Mouse (Mus musculus) embryonic facial prominence, embryonic 15.5 days (tissue): ENCODE results near the gene Rln3. TPM values are rescaled to one million over a fixed set of nuclear protein-coding genes. Genes with fewer than 3 reads are reported as not detected.

Experiments
- ATAC-seq: fragments of 200-750 bp; cut with Nextera tagmentation; 2 replicates; pipeline ENCODE4 v1.8.0; 2017; ENCODE audit warnings: low read depth, moderate TSS enrichment; ENCODE audit not compliant: insufficient number of reproducible peaks, low FRiP score, low TSS enrichment
- H3K27ac ChIP-seq: fragments of 300-500 bp; sonication (generic); replicated peaks from 2 replicates; pipeline ENCODE4 v1.5.1; 2015; ENCODE audit warnings: mild to moderate bottlenecking, inconsistent platforms
- H3K27me3 ChIP-seq: fragments of 300-500 bp; sonication (generic); 2 replicates; pipeline ENCODE4 v1.6.1; 2015; ENCODE audit warnings: inconsistent platforms
- H3K36me3 ChIP-seq: fragments of 300-500 bp; sonication (generic); 2 replicates; pipeline ENCODE4 v1.6.1; 2015; ENCODE audit warnings: mild to moderate bottlenecking, inconsistent platforms
- H3K4me1 ChIP-seq: fragments of 300-500 bp; sonication (generic); 2 replicates; pipeline ENCODE4 v1.6.1; 2015; ENCODE audit warnings: inconsistent platforms
- H3K4me2 ChIP-seq: fragments of 300-500 bp; sonication (generic); replicated peaks from 2 replicates; pipeline ENCODE4 v1.6.1; 2015; ENCODE audit warnings: mild to moderate bottlenecking, inconsistent platforms
- H3K4me3 ChIP-seq: fragments of 300-500 bp; sonication (generic); replicated peaks from 2 replicates; pipeline ENCODE4 v1.5.1; 2015; ENCODE audit warnings: mild to moderate bottlenecking, inconsistent platforms
- H3K9ac ChIP-seq: fragments of 300-500 bp; sonication (generic); 2 replicates; pipeline ENCODE4 v1.6.1; 2015; ENCODE audit warnings: inconsistent platforms
- H3K9me3 ChIP-seq: fragments of 300-500 bp; sonication (generic); replicated peaks from 2 replicates; pipeline ENCODE4 v1.6.1; 2016; ENCODE audit warnings: inconsistent platforms
- WGBS: fragments of 180-500 bp; shearing (Covaris S2); methylation state at CpG from one replicate; pipeline ENCODE4 v1.1.7; 2015; 5-methylcytosine and 5-hydroxymethylcytosine counted together
- polyA plus RNA-seq: library from polyadenylated mRNA; unstranded; fragments of >200 nt; fragmentation: Nextera tagmentation; extraction: Ambion mirVana; gene quantifications from 2 replicates; pipeline ENCODE4 v1.2.1, GENCODE M21; 2015

Rln3 gene
- polyA plus RNA-seq = not detected in 2 replicates

DNA sequence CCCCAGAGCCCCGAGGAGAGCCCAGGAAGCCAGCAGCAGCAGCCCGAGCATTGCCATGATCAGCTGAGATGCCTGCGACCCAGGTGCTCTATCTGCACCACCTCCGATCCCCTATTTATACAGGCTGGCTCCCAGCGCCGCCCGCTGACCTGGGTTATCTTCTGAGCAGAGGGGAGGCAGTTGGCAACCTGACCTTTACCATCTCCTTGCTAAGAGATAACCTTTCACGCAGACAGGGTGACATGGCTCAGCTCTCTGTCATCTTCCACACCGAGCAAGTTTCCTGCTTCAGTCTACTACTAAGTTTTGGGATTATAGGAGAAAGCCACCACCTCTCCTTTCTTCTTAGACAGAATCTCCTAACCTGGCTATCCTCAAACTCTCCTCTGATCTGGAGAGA, at the start of gene Rln3:
Gene Rln3 (minus strand): TSS at position 101 of the 400 bp plus-strand sequence.
- H3K36me3 ChIP-seq = no peaks in the 10 kb centered on the region
- H3K4me3 ChIP-seq = no peak within 1 kb of the TSS
- no peak for ATAC-seq
- 9% methylated on average over 9 of the region's 9 CpGs for WGBS
- no peaks in the 10 kb centered on the region for H3K9me3 ChIP-seq
- H3K27me3 ChIP-seq = peaks cover 59% of the 10 kb centered on the region
- H3K4me2 ChIP-seq = no peak within 1 kb of the TSS
- peaks cover 15% of the 10 kb centered on the region for H3K4me1 ChIP-seq
- no peak within 1 kb of the TSS for H3K27ac ChIP-seq
- H3K9ac ChIP-seq = no peak within 1 kb of the TSS

- H3K9ac ChIP-seq = no peak overlapping the region
- H3K27ac ChIP-seq = no peak overlapping the region
- no peaks in the 10 kb centered on the region for H3K9me3 ChIP-seq
- ATAC-seq = no peak
- no peaks in the 10 kb centered on the region for H3K4me1 ChIP-seq
- no peak overlapping the region for H3K4me2 ChIP-seq
- H3K27me3 ChIP-seq = no peaks in the 10 kb centered on the region
- peaks cover 84% of the 10 kb centered on the region for H3K36me3 ChIP-seq
- 89% methylated on average over 8 of the region's 8 CpGs for WGBS
- no peak overlapping the region for H3K4me3 ChIP-seq
These were observed 45.8 kb upstream of the Rln3 start for GRCm38 (mm10) chr8:84090585-84090984.

- WGBS = 78% methylated on average over 9 of the region's 9 CpGs
- no peak for ATAC-seq
- no peak overlapping the region for H3K27ac ChIP-seq
- H3K4me3 ChIP-seq = no peak overlapping the region
- no peaks in the 10 kb centered on the region for H3K27me3 ChIP-seq
- H3K4me1 ChIP-seq = peaks cover 6% of the 10 kb centered on the region; the same call in 1 of the 2 replicates
- H3K9me3 ChIP-seq = no peaks in the 10 kb centered on the region
- H3K36me3 ChIP-seq = peaks cover 81% of the 10 kb centered on the region
- H3K4me2 ChIP-seq = no peak overlapping the region
- H3K9ac ChIP-seq = no peak overlapping the region
These were observed 44.5 kb upstream of the Rln3 start for GRCm38 (mm10) chr8:84089277-84089676.

- no peak overlapping the region for H3K9ac ChIP-seq
- H3K27me3 ChIP-seq = no peaks in the 10 kb centered on the region
- no peak overlapping the region for H3K27ac ChIP-seq
- 93% methylated on average over 14 of the region's 14 CpGs for WGBS
- no peak for ATAC-seq
- H3K4me3 ChIP-seq = no peak overlapping the region
- H3K9me3 ChIP-seq = no peaks in the 10 kb centered on the region
- peaks cover 82% of the 10 kb centered on the region for H3K36me3 ChIP-seq
- peaks cover 8% of the 10 kb centered on the region; the same call in 1 of the 2 replicates for H3K4me1 ChIP-seq
- H3K4me2 ChIP-seq = no peak overlapping the region
These were observed 43.0 kb upstream of the Rln3 start for GRCm38 (mm10) chr8:84087821-84088220.

DNA sequence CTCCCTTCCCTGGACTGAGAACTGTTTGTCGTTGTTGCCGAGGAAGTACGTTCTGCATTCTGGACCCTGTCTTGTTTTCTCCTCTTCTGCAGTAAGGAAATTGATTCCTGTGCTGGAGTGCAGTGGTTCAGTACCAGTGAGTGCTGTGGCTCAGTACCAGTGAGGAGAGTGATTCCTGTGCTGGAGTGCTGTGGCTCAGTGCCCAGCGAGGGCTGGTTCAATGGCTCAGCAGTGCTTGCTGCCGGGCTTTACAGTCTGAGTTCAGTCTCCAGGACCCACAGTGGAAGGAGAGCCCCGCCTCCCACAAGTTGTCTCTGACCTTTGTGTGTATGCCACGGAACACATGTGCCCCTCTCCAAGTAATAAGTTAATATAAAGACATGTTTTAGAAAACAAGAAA, 42.4 kb upstream of the Rln3 start:
- H3K4me1 ChIP-seq = peaks cover 8% of the 10 kb centered on the region; the same call in 1 of the 2 replicates
- H3K27ac ChIP-seq = no peak overlapping the region
- H3K27me3 ChIP-seq = no peaks in the 10 kb centered on the region
- no peak for ATAC-seq
- no peak overlapping the region for H3K4me2 ChIP-seq
- peaks cover 82% of the 10 kb centered on the region for H3K36me3 ChIP-seq
- H3K4me3 ChIP-seq = no peak overlapping the region
- no peaks in the 10 kb centered on the region for H3K9me3 ChIP-seq
- no peak overlapping the region for H3K9ac ChIP-seq
- 85% methylated on average over 7 of the region's 7 CpGs for WGBS

DNA sequence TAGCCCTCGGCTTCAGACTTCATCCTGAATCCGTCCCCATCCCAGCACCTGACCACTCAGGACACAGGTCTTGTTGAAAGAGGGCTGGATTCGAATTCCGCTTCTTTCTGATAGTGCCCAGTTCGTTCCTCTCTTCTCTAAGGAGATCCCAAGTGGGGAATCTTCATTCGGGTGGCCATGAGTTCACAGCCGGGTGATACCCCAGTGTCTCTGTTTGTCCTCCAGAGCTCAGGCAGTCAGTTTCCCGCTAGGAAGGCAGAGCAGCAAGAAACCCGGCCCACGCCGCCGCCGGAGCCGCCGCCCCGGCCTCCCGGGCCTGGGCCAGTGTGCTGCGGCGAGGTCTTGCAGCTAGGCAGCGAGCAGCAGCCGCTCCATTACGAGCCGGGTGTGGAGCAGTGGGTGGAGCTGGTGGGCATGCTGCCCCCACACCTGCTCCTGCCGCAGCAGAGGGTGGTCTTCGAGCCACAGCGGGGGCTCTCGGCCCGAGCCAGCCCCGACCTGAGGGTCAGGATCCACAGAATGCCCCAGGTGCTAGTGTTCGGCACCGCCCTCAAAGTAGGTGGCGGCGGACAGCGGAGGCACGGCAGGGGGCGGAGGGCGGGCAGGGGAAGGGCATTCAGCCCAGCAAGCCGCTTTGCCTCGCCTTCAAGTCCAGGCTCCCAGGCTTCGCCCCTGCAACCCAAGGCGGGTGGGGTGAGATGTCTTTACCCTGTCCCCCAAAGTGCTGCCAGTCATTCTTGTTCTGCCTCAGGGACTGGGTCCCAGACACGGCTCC, 39.7 kb upstream of the Rln3 start:
- Histone ChIP-seq H3K9ac (no peak overlapping the region), H3K4me3 (no peak overlapping the region), H3K4me2 (peak overlapping the region; percentile 21; the same call in 1 of the 2 replicates), H3K36me3 (peaks cover 78% of the 10 kb centered on the region), H3K4me1 (peaks cover 8% of the 10 kb centered on the region; the same call in 1 of the 2 replicates), H3K27ac (no peak overlapping the region), H3K9me3 (no peaks in the 10 kb centered on the region), H3K27me3 (no peaks in the 10 kb centered on the region)
- ATAC-seq = no peak
- 38% methylated on average over 40 of the region's 42 CpGs for WGBS

- H3K27me3 ChIP-seq = no peaks in the 10 kb centered on the region
- H3K4me1 ChIP-seq = peaks cover 8% of the 10 kb centered on the region; the same call in 1 of the 2 replicates
- WGBS = 36% methylated on average over 8 of the region's 8 CpGs
- no peak overlapping the region for H3K27ac ChIP-seq
- H3K9ac ChIP-seq = no peak overlapping the region
- no peak for ATAC-seq
- H3K9me3 ChIP-seq = no peaks in the 10 kb centered on the region
- no peak overlapping the region for H3K4me3 ChIP-seq
- H3K4me2 ChIP-seq = no peak overlapping the region
- H3K36me3 ChIP-seq = peaks cover 74% of the 10 kb centered on the region
These were observed 39.0 kb upstream of the Rln3 start for GRCm38 (mm10) chr8:84083829-84084241.

DNA sequence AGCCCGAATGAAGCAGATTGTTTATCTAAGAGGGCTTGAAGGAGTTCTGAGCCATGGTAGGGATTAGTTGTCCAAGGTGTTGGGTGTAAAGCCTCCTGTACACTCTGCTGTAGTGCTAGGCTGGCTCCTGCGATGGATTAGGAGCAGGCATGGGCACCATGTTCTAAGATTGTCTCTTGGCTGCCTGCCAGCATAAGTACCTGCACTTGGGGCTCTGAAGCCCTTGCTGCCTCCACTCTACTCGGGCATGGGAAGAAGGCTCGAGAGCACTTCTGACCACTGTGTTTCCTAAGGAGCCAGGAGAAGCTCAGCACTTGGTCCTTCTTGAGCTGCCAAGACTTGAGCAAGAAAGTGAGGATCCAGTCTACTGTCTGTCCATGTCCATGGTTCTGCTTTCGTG, 34.4 kb upstream of the Rln3 start:
- Histone ChIP-seq H3K4me3 (no peak overlapping the region), H3K4me2 (no peak overlapping the region), H3K4me1 (0 out of 2 replicates have a peak, but pooled peaks cover 1% of the 10 kb centered on the region), H3K9me3 (no peaks in the 10 kb centered on the region), H3K27ac (no peak overlapping the region), H3K9ac (no peak overlapping the region), H3K27me3 (no peaks in the 10 kb centered on the region), H3K36me3 (peaks cover 54% of the 10 kb centered on the region)
- ATAC-seq = no peak
- WGBS = 74% methylated on average over 5 of the region's 5 CpGs

GRCm38 (mm10) chr8:84076849-84077248, 32.0 kb upstream of the Rln3 start:
- no peak for ATAC-seq
- Histone ChIP-seq H3K9ac (no peak overlapping the region), H3K4me1 (peaks cover 13% of the 10 kb centered on the region; the same call in 1 of the 2 replicates), H3K4me2 (no peak overlapping the region), H3K27ac (no peak overlapping the region), H3K36me3 (peaks cover 30% of the 10 kb centered on the region), H3K27me3 (no peaks in the 10 kb centered on the region), H3K9me3 (no peaks in the 10 kb centered on the region), H3K4me3 (no peak overlapping the region)
- 45% methylated on average over 3 of the region's 3 CpGs for WGBS

DNA sequence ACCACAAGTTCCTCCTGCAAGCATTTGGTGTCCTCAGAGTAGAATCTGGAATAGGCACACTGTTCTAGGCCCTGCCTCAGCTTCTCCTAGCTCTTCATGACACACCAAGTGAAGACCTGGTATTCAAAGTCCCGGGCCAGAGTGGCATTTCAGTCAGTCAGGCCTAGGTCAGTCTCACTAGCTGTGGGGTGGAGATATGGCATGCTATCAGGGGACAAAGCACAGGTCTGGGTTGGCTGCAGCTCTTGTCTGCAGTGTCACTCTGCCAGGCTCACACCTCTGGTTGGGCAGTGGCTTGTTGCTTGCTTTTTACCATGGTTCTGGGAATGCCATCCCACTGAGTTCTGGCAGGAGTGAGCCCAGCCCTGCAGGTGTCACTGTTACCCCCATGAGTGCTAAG, 31.6 kb upstream of the Rln3 start:
- no peaks in the 10 kb centered on the region for H3K27me3 ChIP-seq
- WGBS = 100% methylated on average over 1 of the region's 1 CpGs
- no peak overlapping the region for H3K4me2 ChIP-seq
- H3K36me3 ChIP-seq = peaks cover 29% of the 10 kb centered on the region
- ATAC-seq = no peak
- H3K4me1 ChIP-seq = peaks cover 17% of the 10 kb centered on the region
- no peak overlapping the region for H3K4me3 ChIP-seq
- H3K9ac ChIP-seq = no peak overlapping the region
- H3K27ac ChIP-seq = no peak overlapping the region
- no peaks in the 10 kb centered on the region for H3K9me3 ChIP-seq

- Histone ChIP-seq H3K9ac (no peak overlapping the region), H3K27ac (no peak overlapping the region)
- 54% methylated on average over 10 of the region's 10 CpGs for WGBS
These were observed 28.6 kb upstream of the Rln3 start for GRCm38 (mm10) chr8:84073230-84073976.

More at GRCm38 (mm10) chr8:84073230-84073976, 28.6 kb upstream of the Rln3 start:
- H3K9me3 ChIP-seq = no peaks in the 10 kb centered on the region
- peaks cover 40% of the 10 kb centered on the region for H3K4me1 ChIP-seq
- H3K27me3 ChIP-seq = no peaks in the 10 kb centered on the region
- H3K4me3 ChIP-seq = no peak overlapping the region
- no peak for ATAC-seq
- H3K4me2 ChIP-seq = no peak overlapping the region
- H3K36me3 ChIP-seq = peaks cover 13% of the 10 kb centered on the region; the same call in 1 of the 2 replicates
